Mouse (Mus musculus) c-Kit-negative CD71-positive TER-119-positive erythroid progenitor cells, embryonic 14.5 days (primary cell): ENCODE measurements around the gene Rfc1.
"Not testable (repeated sequence)": the region's sequence is repeated elsewhere in the genome, so short reads cannot be mapped to it uniquely, and the experiment has no call there.

Source experiments
- DNase-seq: peaks from one replicate; pipeline ENCODE4 v3.0.0-alpha.2; 2013; ENCODE audit warnings: low read depth, low spot score

The Rfc1 gene

DNA sequence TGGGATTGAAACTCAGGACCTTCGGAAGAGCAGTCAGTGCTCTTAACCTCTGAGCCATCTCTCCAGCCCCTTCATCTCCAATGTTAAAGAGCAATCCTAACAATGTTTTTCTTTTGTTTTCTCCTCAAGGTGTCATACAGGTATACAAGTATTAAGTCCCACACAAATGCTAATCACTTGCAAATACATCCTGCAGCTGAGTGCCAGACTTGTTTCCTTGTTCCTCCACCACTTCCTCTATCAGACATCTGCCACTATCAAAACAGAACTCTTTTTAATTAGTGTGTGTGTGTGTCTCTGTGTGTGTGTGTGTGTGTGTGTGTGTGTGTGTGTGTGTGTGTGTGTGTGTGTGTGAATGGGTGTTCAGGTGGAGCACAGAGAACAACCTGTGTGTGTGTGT, 35.8 kb downstream of the Rfc1 start:
- not testable (repeated sequence) for DNase-seq

DNA sequence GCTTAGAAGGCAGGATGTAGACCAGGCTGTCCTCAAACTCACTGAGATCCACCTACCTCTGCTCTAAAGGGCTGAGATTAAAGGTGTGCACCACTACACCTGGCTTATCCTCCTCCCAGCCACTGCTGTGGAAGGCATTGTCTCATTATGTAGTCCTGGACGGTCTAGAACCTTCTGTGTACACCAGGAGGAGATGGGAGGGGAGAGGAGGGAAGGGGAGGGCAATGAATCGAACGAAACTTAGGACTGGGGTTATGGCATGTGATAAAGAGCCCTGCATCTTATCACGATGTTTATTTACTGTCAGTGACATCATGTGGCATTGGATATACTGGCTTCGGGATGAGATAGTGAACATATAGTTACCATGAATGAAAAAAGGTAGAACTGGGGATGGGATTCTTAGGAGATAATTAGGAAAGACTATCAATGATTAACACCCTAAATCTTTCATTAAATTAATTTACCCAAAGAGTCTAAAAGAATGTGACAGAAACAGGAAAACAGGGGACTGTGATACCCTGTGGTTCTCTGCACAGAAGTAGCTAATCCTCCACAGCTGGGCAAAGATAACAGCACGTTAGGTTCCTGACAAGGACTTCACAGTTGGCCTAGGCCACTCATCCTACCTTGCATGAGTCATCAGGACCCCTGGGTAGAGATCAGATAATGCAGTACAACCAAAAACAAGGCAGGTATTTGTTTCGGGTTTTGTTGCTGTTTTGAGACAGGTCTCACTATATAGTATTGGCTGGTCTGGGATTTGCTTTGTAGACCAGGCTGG, 37.1 kb downstream of the Rfc1 start:
- no peak for DNase-seq

DNA sequence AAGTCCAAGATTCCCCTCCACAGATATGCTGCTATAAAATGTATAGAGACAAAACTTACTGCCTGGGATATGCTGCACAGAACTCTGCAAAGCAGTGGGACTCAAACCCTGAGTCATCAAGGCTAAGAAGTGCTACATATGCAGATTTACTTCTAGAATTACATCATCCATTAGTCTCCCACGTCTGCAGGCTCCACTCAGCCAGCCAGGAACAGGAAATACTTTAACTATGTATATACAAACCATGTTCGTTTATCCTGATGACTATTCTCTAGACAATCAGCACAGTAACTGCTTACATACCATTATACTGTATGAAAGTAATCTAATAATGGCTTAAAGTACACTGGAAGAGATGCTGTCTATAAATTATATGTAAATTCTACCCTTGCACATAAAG, 41.2 kb downstream of the Rfc1 start:
- DNase-seq, result no peak

DNA sequence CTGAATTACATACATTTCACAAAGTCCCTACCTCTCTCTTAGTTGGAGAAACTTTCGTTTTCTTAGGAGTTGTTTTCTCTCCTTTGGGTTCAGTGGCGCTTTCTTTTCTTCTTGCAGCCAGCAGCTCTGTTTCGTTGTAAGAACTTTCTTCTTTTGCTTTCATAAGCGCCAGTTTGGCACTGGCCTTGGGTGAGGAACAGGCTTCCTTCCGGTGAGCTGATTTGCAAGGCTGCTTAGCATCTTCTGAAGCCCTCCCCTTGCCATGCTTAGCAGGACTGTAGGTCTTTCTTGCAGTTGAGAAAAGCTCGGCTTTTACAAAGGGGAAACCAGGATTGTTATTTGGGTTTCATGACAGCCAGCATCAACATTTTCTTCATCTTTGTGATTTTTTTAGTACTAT, 41.8 kb downstream of the Rfc1 start:
- DNase-seq, result no peak

DNA sequence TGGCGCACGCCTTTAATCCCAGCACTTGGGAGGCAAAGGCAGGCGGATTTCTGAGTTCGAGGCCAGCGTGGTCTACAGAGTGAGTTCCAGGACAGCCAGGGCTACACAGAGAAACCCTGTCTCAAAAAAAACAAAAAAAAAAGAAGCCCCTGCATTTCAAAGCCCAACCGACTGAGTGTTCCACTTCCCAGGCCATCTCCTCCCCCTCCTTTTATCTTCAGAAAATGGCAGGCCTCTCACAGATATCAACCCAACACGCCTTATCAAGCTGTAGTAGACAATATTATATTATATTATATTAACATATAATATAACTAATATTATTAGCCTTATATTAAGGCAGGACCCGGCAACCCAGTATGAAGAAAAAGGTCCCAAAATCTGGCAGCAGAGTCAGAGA, 46.5 kb downstream of the Rfc1 start:
- not testable (repeated sequence) for DNase-seq

DNA sequence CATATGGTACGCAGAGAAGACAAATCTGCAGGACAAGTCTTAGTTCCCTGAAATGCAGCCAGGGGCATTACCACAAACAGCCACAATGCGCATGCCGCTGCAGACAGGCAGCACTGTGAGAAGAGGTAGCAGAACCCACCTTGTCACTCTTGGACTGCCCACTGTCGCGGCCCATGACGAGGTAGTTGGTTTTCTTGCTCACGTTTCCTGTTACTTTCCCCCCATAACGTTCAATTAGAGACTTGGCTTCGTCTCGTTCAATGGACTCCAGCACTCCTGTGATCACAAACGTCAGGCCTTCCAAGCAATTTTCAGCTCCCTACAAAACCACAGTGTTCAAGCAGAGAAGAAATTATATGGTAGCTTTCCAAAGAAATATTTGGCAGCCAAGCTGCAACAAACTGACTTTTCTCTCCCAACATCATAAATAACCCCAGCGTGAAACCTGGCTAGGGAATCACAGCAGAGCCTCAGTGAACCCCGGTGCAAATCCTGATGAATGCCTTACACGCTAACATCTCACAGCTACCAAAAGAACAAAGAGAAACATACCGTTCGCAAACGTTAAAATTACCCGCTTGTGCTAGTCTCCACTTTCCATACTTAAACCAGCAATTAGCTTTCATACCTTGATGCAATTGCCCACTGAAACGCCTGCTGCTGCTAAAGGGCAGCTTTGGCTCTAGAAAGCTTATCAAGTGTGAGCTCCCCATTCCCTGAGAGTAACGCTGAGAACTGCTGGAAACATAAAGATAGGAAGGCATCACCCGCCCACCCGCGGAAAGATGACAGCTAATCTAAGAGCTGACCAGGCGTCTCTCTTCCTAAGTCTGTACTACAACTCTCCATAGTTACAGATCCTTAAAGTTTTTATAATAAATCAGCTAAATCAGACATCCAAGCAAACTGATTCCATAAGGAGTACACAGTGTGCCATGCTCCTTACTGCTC, 47.4 kb downstream of the Rfc1 start:
- no peak for DNase-seq

DNA sequence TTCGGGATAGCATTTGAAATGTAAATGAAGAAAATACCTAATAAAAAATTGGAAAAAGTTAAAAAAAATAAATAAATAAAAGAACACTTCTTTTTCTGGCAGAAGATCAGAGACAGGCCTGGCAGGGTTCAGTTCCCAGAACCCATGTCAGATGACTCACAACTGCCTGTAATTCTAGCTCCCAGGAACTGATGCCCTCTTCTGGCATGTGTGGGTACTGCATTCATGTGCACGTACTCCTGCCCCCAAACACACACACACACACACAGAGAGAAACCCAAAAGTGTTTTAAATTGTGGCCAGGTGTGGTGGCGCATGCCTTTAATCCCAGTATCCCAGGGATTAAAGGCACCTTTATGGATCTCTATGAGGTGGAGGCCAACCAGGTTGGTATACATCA, 51.3 kb downstream of the Rfc1 start:
- peak; percentile 28 for DNase-seq

DNA sequence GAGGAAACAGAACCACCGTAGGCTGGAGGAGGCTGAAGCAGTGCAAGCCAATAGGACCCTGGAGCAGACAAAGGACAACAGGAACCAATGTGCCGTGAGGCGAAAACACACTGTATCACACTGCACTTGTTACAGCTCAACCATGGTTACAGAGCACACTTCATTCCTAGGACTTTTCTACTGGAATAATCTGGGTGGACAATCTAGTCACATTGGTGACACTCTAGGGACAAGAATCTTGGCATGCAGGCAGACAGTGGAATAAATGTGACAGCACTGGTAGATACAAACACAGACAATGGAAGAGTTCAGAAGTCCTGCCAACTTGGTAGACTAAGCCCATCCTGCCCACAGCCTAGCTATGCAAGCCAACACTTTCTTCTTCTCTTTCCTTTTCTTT, 54.3 kb downstream of the Rfc1 start:
- no peak for DNase-seq

DNA sequence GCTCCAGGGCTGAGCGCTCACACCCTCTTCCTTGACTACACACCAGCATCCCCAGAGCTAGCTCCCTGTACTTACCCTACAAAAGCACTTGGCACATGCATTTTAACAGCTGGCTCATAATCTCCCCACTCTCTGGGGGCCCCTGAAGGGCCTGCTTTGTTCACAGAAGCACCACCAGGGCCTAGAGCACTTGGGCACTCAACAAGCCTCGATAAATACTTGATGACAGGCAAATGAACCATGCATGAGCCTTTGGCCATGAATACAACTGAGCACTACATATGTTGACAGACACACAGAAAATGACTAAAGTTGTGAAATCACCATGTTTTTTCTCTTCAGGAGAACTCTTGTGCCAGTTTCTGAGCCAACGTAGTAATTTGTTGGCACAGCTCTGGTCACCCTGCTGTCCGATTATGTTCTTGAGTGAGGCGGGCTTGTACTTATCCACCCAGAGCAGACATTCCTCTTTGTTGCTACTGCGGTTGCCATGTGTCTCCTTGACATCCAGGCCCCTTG, 56.3 kb downstream of the Rfc1 start:
- DNase-seq, result no peak

DNA sequence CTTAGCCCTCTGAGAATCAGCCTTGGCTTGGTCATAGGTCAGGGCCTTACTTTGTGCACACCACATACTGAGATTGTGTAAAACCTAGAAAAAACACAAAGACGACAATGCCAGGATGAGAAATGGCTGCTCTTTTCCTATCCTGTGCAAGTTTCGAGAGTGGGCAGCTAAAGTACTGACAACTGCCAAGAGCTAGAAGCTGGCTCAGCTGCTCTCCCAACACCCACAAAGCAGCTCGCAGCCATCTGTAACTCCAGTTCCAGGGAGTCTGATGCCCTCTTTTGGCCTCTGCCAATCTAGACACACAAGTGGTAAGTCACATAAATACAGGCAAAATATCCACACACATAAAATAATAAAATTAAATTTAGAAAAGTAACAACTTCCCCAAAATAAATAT, 61.5 kb downstream of the Rfc1 start:
- DNase-seq, result no peak

DNA sequence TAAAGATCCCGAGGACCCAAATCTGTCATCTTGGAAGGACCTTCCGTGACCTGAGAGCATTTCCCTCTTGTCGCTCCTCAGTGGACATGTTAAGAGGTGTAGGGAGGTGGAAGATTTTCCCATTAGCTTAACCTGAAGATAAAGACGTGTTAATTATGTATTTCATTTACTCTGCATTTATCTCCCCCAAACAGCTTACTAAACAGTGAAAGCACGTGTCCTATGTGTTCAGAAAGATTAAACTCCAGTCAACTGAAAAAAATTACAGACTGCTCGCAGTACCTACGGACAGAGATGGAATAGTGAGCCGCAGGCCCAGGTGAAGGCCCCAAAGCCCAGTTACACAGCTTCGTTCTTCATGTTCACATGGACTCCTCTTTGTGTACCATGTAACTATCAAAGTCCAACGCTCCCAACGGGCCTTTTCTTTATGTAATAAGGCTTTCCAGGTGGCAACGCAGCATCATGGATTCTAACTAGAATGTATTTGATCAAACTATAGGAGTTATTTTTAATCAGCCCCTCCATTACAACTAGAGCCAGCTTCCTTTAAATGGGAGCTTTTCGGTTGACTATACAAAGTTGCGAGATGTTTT, 77.5 kb downstream of the Rfc1 start:
- DNase-seq, result no peak

DNA sequence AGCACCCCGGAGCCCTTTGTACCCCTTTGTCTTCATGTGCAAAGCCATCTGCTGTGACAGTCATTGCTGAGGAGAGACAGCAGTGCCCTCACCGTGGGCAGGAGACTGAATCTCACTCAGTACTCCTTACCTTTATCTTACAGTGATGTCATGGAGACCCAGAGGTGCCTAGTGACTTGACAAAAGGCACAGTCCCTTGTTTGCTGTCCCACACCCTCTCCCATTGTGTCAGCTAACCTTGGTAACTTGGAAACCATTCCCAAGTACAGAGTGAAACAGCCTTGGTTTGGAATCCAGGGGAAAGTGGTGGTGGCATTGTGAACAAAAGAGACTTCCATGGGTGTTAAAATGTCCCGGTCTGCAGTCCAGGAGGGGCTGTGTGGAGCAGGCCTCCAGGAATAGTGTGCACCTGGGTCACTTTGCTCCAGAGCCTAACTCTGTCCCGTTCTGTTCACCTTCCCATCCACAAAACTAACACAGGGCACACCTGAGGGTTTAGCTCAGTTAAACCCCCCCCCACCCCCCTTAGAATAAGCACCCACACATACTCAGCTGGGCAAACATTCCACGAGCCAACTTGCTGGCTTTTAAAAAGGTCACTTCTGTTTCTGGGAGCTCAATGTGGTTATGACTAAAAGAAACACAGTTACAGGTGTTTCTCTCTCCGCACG, 85.2 kb downstream of the Rfc1 start:
- DNase-seq, result no peak

DNA sequence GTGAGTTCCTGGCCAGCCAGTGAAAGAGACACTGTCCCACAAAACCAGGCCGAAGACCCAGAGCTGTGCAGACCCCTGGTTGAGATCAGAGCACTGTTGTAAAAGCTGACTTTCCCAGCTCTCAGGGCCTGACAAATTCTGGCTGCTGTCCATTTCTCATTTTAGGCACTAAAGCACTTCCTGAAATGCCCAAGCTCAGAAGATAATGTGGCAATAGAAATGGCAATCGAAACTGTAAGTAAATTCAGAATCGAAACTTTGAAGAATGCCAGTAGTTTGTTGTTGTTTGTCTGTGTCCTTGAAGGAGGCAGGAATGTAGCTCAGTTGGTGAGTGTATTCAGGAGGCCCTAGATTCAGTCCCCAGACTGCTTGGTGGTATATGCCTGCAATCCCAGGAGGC, 88.2 kb downstream of the Rfc1 start:
- no peak for DNase-seq

DNA sequence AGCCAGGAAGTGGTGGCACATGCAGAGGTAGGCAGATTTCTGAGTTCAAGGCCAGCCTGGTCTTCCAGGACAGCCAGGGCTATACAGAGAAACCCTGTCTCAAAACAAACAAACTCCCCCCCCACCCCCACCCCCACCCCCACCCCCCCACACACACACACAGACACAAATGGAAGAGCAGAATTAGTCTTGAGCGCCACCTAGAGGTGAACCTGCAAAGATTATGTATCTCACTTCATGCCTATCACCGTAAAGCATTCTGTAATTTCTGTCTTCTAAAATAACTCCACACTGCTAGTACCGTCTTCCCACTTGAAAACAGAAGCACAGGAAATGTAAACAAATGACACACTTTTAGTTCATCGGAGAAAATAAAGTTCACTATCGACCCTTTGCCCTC, 92.7 kb downstream of the Rfc1 start:
- peak; percentile 27 for DNase-seq

DNA sequence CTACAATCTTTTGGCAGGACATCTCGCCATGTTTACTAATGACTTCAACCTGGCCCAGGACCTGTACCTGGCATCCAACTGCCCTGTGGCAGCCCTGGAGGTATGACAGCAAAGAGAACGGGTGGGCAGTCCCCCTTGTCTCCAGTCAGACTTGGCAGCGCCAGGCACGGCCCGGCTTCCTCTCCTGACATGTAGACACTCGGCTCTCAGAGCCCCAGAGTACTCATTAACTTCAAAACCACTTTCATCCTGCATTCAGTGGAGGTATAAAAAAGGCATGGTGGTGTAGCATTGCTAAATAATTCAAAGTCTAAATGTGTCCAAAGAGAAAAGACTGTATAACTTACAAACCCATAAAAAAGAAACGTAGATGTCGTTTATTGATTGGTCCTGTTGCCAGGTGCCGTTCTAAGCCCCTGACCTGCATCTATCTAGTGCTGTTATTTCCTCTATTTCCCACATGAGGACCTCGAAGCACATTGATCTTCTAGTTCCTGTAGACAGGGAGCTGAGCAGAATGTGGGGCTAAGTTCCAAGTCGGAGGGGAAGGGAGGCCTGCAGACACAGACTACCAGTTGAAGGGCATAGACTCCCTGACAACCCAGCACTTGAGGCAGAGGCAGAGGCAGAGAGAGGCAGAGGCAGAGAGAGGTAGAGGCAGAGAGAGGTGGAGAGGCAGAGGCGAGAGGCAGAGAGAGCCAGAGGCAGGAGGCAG, 104.0 kb downstream of the Rfc1 start:
- no peak for DNase-seq

DNA sequence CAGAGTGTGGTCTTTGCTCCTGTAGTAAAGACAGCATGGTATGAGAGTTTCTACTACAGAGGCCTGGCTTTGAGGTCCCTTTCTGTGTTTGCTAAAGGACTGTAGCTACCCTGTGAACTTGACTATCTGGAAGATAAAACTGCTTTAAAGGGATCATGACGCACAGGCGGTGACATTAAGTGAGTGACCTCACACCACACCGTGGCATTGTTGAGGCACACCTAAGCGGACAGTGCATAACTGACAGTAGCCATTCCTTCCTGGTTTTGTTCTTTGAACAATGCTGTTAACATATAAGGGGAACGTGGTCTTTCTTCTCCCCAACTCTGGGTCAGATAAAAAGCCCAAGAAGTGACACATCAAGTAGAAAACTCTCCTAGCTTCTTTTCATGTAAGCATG, 111.4 kb downstream of the Rfc1 start:
- no peak for DNase-seq

DNA sequence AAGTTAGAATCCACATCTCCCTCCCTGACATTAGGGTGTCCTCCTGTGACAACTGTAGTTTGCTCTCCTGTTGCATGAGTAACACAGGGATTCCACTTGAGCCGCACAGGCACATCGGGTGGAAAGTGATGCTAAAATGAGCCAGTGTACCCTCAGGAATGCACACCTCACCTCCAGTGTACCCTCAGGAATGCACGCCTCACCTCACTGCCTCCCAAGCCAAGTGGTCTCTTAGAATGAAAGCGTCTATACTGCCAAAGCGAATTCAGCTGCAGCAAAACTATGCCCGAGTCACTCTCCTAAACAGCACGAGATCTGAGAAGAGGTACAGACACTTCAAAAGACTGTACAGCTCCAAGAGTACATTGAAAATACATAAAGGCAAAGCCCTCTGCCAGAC, 114.4 kb downstream of the Rfc1 start:
- no peak for DNase-seq

DNA sequence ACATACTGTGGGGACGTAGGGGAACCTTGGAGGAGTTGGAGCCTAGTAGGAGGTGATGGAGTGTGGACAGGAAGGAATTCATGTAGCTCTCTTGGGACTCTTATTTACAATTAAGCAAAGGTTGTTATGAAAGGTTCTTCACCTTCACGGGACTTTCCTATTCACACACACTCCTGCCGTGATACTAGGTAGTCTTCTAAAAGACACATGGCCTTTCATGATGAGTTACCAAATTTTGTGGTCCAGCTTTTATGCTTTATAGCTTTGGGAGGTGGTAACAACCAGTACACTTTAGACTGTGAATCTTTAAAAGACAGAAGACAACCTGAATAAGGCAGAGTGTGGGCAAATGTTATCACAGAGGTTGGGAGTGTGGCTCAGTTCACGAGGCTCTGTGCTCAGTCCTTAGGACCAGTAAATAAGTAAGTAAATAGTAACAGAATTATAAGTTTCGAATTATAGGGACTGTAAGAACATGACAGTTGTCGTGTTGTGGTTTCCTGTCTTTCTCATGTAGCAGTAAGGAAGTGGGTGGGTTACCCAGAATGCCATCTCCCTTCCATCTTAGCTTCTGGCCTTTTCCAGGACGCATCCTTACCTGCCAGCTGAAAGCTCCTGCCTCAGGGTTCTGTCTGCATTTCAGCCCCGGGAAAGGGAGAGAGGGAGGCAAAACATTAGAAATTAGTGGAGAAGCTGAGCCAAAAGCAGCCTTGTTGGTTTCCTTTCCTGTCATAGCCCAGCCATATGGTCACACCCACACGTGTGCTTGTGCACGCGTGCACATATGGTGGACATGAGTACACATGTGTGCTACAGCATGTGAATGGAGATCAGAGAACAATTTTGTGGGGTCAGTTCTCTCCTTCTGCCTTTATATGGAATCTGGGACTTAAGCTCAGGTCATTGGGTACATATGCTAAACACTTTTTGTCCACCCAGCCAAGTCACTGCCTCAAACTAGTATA, 117.9 kb downstream of the Rfc1 start:
- no peak for DNase-seq

DNA sequence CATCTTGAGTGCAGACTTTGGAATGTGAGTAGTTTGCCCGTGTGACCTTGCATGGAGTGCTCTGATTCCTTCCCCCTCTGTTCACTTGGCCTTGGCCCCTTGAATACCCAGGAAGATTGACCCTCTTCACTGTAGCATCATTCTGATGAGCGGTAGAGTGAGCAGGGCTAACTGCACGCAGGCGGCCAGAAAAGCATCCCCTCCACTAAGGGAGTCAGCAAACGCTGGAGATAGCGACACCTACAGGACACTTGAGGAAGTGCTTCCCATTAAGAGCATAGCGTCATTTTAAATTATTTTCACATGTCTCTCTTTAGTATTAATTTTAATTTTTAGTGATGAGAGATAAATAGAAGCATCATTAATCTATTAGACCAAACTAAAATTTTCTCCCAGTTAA, 122.1 kb downstream of the Rfc1 start:
- no peak for DNase-seq
